Mouse (Mus musculus): ENCODE measurements around the gene Specc1l. TPM values are rescaled to one million over a fixed set of nuclear protein-coding genes. Genes with fewer than 3 reads are reported as not detected.
A peak's percentile ranks its signal among the peaks of the same experiment; 100 is the strongest.
"Not testable (repeated sequence)": the region's sequence is repeated elsewhere in the genome, so short reads cannot be mapped to it uniquely, and the experiment has no call there.

Specc1l gene
- total RNA-seq, 2 experiments from 2014 or later: 41.0 to 41.7 TPM

DNA sequence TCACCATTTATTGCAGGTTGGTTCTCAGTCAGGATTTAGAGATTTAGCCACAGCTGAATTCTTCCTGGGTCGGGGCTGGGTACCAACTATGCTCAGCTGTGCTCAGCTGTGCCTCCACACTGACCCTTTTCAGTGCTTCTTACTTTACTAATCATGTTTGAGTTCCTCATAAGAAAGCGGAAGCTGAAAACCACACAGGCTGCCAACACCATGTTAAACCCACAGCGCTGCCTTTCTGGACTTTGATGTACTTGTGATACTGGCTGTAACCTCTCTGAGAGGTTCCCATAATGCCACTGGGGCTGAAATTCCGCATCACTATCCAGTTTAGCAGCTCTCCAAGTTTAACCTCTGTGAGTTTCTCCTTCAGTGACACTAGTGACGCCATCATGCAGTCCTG is 70.8 kb downstream of the Specc1l start:
- DNase-seq: peak in 1 of 2 experiments; percentile 64

DNA sequence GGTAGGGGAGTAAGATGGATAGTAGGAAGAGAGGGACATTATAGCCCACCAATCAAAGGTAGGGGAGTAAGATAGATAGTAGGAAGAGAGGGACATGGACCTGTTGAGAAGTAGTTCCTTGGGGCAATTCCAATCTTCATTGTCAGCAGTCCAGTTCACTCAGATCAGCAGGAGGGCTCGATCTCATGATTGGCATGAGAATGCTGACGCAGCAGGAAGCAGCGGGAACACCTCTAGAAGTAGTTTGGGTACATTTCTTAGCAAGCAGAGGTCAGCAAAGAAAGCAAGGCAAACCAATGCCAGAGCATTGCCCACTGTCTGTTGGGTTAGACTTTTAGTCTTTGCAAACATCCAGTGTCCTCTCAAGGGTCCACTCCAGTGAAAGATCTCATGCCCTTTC is 71.9 kb downstream of the Specc1l start:
- DNase-seq: no peak

DNA sequence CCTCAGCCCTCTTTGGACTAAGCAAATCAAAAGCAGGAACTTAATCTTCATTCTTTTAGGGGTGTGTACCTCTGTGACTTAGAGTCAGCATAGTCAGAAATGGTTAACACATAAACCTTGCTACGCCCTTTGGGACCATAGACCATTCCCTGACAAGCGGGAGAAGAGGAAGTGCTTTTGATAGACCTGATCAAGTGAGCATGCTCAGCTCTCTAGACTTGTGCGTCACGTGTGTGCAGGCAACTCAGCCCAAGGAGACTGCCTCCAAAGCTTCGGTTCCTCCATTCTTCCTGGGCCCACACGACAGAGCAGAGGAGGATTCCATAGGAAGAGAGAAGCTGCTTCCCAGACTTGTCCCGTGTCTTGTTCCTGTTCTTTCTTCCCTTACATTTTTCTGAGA is 76.7 kb downstream of the Specc1l start:
- peak; percentile 35 to 38 for DNase-seq

GRCm38 (mm10) chr10:75289392-75289791 is 77.5 kb downstream of the Specc1l start:
- DNase-seq: no peak

- no peak for DNase-seq
These were observed 78.8 kb downstream of the Specc1l start for GRCm38 (mm10) chr10:75290650-75291049.

- DNase-seq: peak in 1 of 2 experiments; percentile 35
These were observed 79.5 kb downstream of the Specc1l start for GRCm38 (mm10) chr10:75291338-75291737.

DNA sequence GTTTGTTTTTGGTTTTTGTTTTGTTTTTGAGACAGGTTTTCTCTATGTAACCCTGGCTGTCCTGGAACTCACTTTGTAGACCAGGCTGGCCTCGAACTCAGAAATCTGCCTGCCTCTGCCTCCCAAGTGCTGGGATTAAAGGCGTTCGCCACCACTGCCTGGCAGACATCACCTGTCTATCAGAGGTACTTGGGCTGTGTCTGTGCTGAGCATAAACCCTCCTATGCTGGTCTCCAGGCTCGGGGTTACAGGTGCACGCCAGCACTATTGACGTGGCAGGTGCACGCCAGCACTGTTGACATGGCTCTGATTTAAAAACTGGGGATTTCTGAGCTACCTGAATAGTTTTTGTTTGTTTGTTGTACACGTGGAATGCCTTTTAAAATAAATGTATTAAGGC is 80.3 kb downstream of the Specc1l start:
- DNase-seq: not testable (repeated sequence)

DNA sequence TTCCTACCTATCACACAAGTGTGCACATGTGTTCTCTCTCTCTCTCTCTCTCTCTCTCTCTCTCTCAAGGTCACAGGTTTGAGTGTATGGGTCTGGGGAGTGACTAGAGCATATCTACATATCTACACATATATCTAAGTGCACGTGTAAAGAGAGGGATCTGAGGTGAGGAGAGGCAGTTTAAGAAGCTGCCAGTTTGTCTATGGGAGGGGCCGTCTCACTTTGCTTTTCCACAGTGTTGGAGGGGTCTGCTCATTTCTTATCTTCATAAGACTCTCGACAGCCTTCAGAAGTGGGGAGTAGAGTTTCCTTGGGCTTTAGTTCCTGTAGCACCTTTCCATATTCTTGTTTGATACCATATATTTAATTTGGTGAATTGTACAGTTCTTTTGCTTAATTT is 81.4 kb downstream of the Specc1l start:
- DNase-seq: no peak

GRCm38 (mm10) chr10:75294362-75294761 is 82.5 kb downstream of the Specc1l start:
- DNase-seq: no peak

DNA sequence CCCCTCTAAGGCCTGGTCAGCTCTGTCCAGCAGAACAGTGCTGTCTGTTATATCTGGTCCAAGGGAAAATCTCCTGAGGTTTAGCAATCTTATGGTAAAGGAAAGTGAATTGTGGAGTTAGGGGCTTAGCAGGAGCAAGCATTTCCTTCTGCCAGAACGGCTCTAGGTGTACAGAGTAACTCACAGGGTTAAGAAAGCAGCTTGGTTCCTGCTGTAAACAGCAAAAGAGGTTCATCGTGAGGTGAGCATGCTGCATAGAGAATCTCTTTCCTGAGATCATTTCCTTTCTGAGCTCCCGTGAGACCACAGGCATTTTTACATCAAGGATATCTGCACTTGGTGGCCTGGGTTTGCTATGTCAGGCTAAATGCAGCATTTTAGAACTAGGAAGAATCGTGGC is 83.1 kb downstream of the Specc1l start:
- DNase-seq: peak; percentile 20 to 29

DNA sequence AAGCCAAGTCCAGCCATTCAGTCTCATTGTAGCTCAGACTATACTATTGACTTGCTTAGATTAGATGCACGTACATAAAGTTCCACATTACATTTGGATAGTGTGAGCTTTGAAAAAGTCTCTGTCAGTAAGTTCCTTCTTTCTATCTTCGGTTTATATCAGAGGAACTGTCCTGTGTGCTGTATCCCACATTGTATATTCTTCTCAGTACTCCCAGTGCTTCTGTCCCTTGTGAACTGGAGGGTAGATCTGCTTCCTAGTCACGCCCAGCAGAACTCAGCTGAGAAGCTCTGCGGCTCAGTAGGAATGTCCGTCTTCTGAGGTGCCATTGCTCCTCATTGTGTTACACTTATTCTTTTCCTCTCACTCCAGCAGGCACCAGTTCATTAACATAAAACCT is 86.7 kb downstream of the Specc1l start:
- no peak for DNase-seq

- DNase-seq: peak; percentile 62 to 74
These were observed 88.0 kb downstream of the Specc1l start for GRCm38 (mm10) chr10:75299785-75300418.

DNA sequence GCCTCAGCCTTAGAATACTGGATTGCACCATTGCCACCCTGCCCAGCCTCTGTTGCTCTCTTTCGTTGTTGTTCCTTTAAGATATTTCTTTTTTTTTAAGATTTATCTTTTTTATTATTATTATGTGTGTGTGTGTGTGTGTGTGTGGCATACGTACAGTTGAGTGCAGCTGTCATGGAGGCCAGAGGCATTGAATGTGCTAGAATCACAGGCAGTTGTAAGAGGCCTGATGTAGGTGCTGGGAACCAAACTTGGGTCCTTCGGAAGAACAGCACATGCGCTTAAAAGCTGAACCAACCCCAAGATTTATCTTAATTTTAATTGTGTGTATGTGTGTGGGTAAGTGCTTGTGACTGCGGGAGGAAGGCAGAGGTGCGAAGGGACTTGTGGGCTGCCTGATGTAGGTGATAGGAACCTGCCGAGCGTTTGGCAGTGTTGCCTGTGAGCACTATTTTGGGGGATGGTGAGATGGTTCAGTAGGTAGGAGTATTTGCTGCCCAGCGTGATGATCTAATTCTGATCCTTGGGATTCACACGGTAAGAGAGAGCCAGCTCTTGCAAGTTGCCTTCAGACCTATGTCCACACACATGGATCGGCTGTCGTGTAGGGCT is 89.4 kb downstream of the Specc1l start:
- DNase-seq: no peak

GRCm38 (mm10) chr10:75301937-75302336 is 90.1 kb downstream of the Specc1l start:
- DNase-seq: no peak

GRCm38 (mm10) chr10:75302536-75302935 is 90.7 kb downstream of the Specc1l start:
- no peak for DNase-seq

- no peak for DNase-seq
These were observed 91.6 kb downstream of the Specc1l start for GRCm38 (mm10) chr10:75303324-75304048.

GRCm38 (mm10) chr10:75304049-75304405 is 92.2 kb downstream of the Specc1l start:
- DNase-seq: no peak

DNA sequence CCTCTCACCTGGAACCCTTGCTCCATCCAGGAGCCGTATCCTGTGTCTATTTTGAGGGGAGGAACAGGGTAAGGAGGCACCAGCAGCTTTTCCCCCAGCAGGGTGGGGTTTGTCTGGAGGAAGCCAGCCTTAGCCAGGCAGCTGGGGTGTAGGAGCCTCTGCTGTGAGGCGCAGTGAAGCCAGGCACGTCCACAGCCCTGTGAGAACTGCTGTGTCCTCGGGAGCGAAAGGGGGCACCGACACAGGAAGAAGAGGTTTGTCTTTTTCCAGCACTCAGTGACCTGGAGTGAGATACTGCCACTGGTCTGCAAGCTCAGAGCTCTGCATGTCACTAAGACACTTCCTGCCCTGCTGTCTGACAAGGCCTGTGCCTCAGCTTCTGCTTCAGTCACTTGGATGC is 92.5 kb downstream of the Specc1l start:
- DNase-seq: peak; percentile 44 to 78

DNA sequence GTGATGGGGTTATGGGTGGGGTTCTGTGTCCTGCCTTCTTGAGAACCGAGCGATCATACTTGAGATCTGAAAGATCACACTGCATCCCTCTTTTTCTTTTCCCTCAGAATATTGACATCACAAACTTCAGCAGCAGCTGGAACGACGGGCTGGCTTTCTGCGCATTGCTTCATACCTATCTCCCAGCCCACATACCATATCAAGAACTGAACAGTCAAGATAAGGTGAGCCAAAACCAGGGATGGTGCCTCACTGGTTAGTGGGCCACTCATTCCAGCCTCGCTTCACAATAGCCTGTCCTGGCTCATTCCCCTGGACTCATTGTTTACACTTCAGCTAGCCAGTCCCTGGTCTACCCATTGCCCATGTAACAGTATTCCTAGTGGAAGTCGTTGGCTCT is 95.3 kb downstream of the Specc1l start:
- no peak for DNase-seq

- no peak for DNase-seq
These were observed 100.5 kb downstream of the Specc1l start for GRCm38 (mm10) chr10:75312361-75312760.

DNA sequence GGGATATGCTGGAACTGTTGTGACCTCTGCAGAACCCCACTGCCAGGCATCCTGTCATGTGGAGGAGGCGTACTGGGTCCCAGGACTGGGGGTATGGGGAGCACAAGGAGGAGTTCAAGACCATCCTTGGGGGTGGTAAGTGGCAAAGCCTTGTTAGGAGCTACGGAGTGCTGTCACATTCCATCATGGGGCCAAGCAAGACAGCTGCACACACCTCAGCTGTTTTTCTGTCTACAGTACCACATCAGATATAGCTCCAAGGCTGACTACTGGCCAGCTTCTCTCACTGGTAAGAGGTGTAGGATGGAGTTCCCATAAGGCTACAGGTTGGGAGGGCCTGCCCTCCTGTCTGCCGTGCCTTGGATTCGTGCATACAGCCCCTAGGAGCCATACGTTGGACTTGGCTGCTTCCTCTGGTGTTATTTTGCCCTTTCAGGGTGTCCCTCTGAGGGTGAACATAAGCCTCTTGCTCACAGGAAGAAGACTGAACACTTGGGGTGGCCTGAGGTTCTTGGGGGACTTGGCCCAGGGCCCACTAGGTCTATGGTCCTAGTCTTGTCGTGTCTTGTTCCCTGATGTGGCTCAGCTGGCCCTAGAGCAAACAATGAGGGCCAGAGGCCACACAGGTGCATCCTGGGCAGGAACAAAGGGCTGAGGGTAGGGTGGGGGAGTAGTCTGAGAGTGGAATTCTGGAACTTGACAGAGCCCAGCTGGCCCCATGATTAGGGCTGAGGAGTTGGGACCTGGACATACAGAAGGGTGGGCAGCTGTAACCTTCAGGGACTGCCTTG is 102.5 kb downstream of the Specc1l start:
- peak; percentile 59 to 85 for DNase-seq

GRCm38 (mm10) chr10:75315756-75316155 is 103.9 kb downstream of the Specc1l start:
- peak in 1 of 2 experiments; percentile 37 for DNase-seq

- DNase-seq: peak in 1 of 2 experiments; percentile 54
These were observed 104.6 kb downstream of the Specc1l start for GRCm38 (mm10) chr10:75316472-75316871.

DNA sequence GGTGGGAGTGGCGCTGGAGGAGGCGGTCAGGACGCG is 104.8 kb downstream of the Specc1l start, which contains the start of gene Adora2a:
Gene Adora2a, plus strand, starts transcription at position 6 of the 36 bp plus-strand sequence.
- DNase-seq: no peak
